Mouse (Mus musculus): ENCODE data around the gene Myh13. TPM values are rescaled to one million over a fixed set of nuclear protein-coding genes. Genes with fewer than 3 reads are reported as not detected.

Gene Myh13
- total RNA-seq, 1 experiment, result 13.7 TPM

DNA sequence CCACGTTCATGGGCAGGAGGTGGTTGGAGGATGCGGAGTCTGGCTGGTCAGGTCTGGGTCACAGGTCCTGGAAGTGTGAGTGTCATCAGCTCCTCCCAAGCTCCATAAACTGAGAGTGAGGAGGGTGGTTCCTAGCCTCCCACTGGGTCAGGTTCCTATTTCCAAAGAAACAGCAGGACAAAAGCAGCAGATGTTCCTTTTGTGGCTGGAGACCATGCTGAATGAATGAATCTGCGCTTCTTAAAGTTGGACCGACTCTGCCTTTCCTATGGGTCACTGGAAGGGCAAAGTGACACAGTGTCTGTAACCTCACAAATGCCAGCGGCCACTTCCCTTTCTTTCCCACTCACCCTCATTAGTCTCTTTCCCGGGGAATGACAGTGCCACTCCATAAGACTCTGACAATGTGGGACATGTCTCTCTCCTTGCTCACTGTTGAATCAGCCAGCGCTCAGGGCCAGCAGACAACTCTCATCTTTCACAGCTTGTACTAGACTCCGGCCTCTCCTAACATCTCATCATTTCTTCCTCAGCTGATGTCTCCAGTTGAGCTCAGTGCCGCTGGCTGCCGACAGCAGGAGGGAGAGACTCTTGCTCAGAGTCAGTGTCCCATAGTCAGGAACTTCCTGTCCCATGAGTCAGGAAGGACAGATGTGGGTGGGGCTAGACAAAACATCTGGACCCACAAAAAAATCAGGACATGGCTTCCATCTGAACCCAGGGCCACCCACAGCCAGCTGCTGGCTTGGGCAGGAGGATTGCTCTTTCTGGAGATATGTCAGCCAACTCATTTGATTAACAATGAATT, 58.4 kb downstream of the Myh13 start:
- Histone ChIP-seq H3K9me3 (ENCODE audit: control insufficient read depth, insufficient read depth, low read depth, low read length) (no peaks in the 10 kb centered on the region), H3K9ac (ENCODE audit: insufficient read depth, low read depth, low read length, poor library complexity, severe bottlenecking) (no peak overlapping the region), H3K36me3 (ENCODE audit: control insufficient read depth, insufficient read depth, low read length, poor library complexity, severe bottlenecking) (no peaks in the 10 kb centered on the region), H3K4me1 (ENCODE audit: control insufficient read depth in 2 of 2, insufficient read depth in 2 of 2, low read length in 2 of 2, poor library complexity in 1 of 2) (peaks cover 12 to 14% of the 10 kb centered on the region in 2 experiments), H3K27ac (ENCODE audit: insufficient read depth, low read depth, low read length, poor library complexity, severe bottlenecking) (peak overlapping the region; percentile 28; the same call in 1 of the 2 replicates), H3K4me3 (ENCODE audit: insufficient read depth in 1 of 2, low read depth in 1 of 2, low read length in 2 of 2, poor library complexity in 1 of 2, severe bottlenecking in 1 of 2) (peak overlapping the region in 1 of 2 experiments; percentile 39; a peak in 2 of 4 replicates)
- in situ Hi-C loops (cut with MboI; ENCODE audit: low sequenced_read_pairs in 2 of 2, unreplicated experiment in 2 of 2), result no loop called here
- TF ChIP-seq ZNF384 (IDR thresholded peaks at IDR 0.05; ENCODE audit: low read depth, low read length), result peak; percentile 66
- TF ChIP-seq ZC3H11A (IDR thresholded peaks at IDR 0.05; ENCODE audit: borderline replicate concordance, low read depth, low read length), result no peak
- TF ChIP-seq MAFK (IDR thresholded peaks at IDR 0.05; ENCODE audit: insufficient read depth, low read depth, low read length), result 0 out of 2 replicates have a peak, but pooled peaks have one; percentile 3
- TF ChIP-seq CHD2 (IDR thresholded peaks at IDR 0.05; ENCODE audit: low read depth, low read length), result no peak
- TF ChIP-seq HCFC1 (IDR thresholded peaks at IDR 0.05; ENCODE audit: borderline replicate concordance, insufficient read depth, low read length), result no peak
- peak; percentile 55 for DNase-seq (ENCODE audit: low read depth, low spot score)

- Histone ChIP-seq H3K4me3 (ENCODE audit: insufficient read depth in 1 of 2, low read depth in 1 of 2, low read length in 2 of 2, poor library complexity in 1 of 2, severe bottlenecking in 1 of 2) (no peak overlapping the region), H3K27ac (ENCODE audit: insufficient read depth, low read depth, low read length, poor library complexity, severe bottlenecking) (no peak overlapping the region), H3K4me1 (ENCODE audit: control insufficient read depth in 2 of 2, insufficient read depth in 2 of 2, low read length in 2 of 2, poor library complexity in 1 of 2) (peaks cover 7 to 12% of the 10 kb centered on the region in 2 experiments), H3K9ac (ENCODE audit: insufficient read depth, low read depth, low read length, poor library complexity, severe bottlenecking) (no peak overlapping the region), H3K36me3 (ENCODE audit: control insufficient read depth, insufficient read depth, low read length, poor library complexity, severe bottlenecking) (no peaks in the 10 kb centered on the region), H3K9me3 (ENCODE audit: control insufficient read depth, insufficient read depth, low read depth, low read length) (no peaks in the 10 kb centered on the region)
- in situ Hi-C loops (cut with MboI; ENCODE audit: low sequenced_read_pairs in 2 of 2, unreplicated experiment in 2 of 2), result no loop called here
- TF ChIP-seq HCFC1 (IDR thresholded peaks at IDR 0.05; ENCODE audit: borderline replicate concordance, insufficient read depth, low read length) (no peak), ZC3H11A (IDR thresholded peaks at IDR 0.05; ENCODE audit: borderline replicate concordance, low read depth, low read length) (no peak), MAFK (IDR thresholded peaks at IDR 0.05; ENCODE audit: insufficient read depth, low read depth, low read length) (no peak), ZNF384 (IDR thresholded peaks at IDR 0.05; ENCODE audit: low read depth, low read length) (no peak), CHD2 (IDR thresholded peaks at IDR 0.05; ENCODE audit: low read depth, low read length) (no peak)
- no peak for DNase-seq (ENCODE audit: low read depth, low spot score)
These were observed 60.4 kb downstream of the Myh13 start for GRCm38 (mm10) chr11:67381833-67382232.

DNA sequence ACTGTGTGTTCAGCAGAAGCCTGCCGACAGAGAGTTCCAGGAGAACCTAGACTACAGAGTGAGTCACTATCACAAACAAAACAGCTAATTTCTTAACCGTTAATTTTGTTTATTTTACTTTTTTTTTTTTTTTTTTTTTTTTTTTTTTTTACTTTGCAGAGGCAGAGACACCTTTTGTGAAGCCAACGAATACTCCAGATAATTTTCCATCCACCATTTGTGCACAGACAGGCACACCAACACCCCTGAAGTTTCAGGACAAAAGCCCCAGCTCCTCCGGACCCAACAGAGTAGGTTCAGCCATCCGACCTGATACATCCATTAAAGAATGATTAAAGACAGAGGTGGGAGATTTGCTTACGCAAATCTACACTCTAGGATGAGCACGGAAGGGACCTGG, 63.2 kb downstream of the Myh13 start:
- Histone ChIP-seq H3K9ac (ENCODE audit: insufficient read depth, low read depth, low read length, poor library complexity, severe bottlenecking) (no peak overlapping the region), H3K36me3 (ENCODE audit: control insufficient read depth, insufficient read depth, low read length, poor library complexity, severe bottlenecking) (no peaks in the 10 kb centered on the region), H3K4me1 (ENCODE audit: control insufficient read depth in 2 of 2, insufficient read depth in 2 of 2, low read length in 2 of 2, poor library complexity in 1 of 2) (peaks cover 5 to 10% of the 10 kb centered on the region in 2 experiments), H3K9me3 (ENCODE audit: control insufficient read depth, insufficient read depth, low read depth, low read length) (no peaks in the 10 kb centered on the region), H3K27ac (ENCODE audit: insufficient read depth, low read depth, low read length, poor library complexity, severe bottlenecking) (no peak overlapping the region), H3K4me3 (ENCODE audit: insufficient read depth in 1 of 2, low read depth in 1 of 2, low read length in 2 of 2, poor library complexity in 1 of 2, severe bottlenecking in 1 of 2) (no peak overlapping the region)
- TF ChIP-seq MAFK (IDR thresholded peaks at IDR 0.05; ENCODE audit: insufficient read depth, low read depth, low read length) (no peak), ZNF384 (IDR thresholded peaks at IDR 0.05; ENCODE audit: low read depth, low read length) (peak; percentile 66; the same call in 1 of the 2 replicates)
- in situ Hi-C loops (cut with MboI; ENCODE audit: low sequenced_read_pairs in 2 of 2, unreplicated experiment in 2 of 2), result no loop called here
- no peak for DNase-seq (ENCODE audit: low read depth, low spot score)

GRCm38 (mm10) chr11:67386815-67387415, 65.5 kb downstream of the Myh13 start:
- no peak for TF ChIP-seq ZC3H11A (IDR thresholded peaks at IDR 0.05; ENCODE audit: borderline replicate concordance, low read depth, low read length)
- TF ChIP-seq HCFC1 (IDR thresholded peaks at IDR 0.05; ENCODE audit: borderline replicate concordance, insufficient read depth, low read length), result no peak
- no peak for TF ChIP-seq CHD2 (IDR thresholded peaks at IDR 0.05; ENCODE audit: low read depth, low read length)
- no peak for TF ChIP-seq MAFK (IDR thresholded peaks at IDR 0.05; ENCODE audit: insufficient read depth, low read depth, low read length)
- no peak for TF ChIP-seq ZNF384 (IDR thresholded peaks at IDR 0.05; ENCODE audit: low read depth, low read length)
- Histone ChIP-seq H3K9ac (ENCODE audit: insufficient read depth, low read depth, low read length, poor library complexity, severe bottlenecking) (no peak overlapping the region), H3K4me3 (ENCODE audit: insufficient read depth in 1 of 2, low read depth in 1 of 2, low read length in 2 of 2, poor library complexity in 1 of 2, severe bottlenecking in 1 of 2) (no peak overlapping the region), H3K9me3 (ENCODE audit: control insufficient read depth, insufficient read depth, low read depth, low read length) (no peaks in the 10 kb centered on the region), H3K27ac (ENCODE audit: insufficient read depth, low read depth, low read length, poor library complexity, severe bottlenecking) (no peak overlapping the region), H3K36me3 (ENCODE audit: control insufficient read depth, insufficient read depth, low read length, poor library complexity, severe bottlenecking) (no peaks in the 10 kb centered on the region), H3K4me1 (ENCODE audit: control insufficient read depth in 2 of 2, insufficient read depth in 2 of 2, low read length in 2 of 2, poor library complexity in 1 of 2) (peaks cover 0 to under 1% of the 10 kb centered on the region in 2 experiments; a peak in 1 of 4 replicates)
- no peak for DNase-seq (ENCODE audit: low read depth, low spot score)
- in situ Hi-C loops (cut with MboI; ENCODE audit: low sequenced_read_pairs in 2 of 2, unreplicated experiment in 2 of 2), result no loop called here
